Mouse (Mus musculus) neural tube, embryonic 13.5 days (tissue): ENCODE results near the gene Gm11758. TPM values are rescaled to one million over a fixed set of nuclear protein-coding genes. Genes with fewer than 3 reads are reported as not detected.
"Not testable (repeated sequence)": the region's sequence is repeated elsewhere in the genome, so short reads cannot be mapped to it uniquely, and the experiment has no call there.

Source experiments
- ATAC-seq: fragments of 200-750 bp; cut with Nextera tagmentation; 2 replicates; pipeline ENCODE4 v1.8.0; 2017; ENCODE audit warnings: low read depth, mild to moderate bottlenecking, moderate TSS enrichment, moderate library complexity
- H3K27ac ChIP-seq: fragments of 300-500 bp; sonication (generic); replicated peaks from 2 replicates; pipeline ENCODE4 v1.5.1; 2015; ENCODE audit warnings: moderate library complexity, mild to moderate bottlenecking, inconsistent platforms
- H3K27me3 ChIP-seq: fragments of 300-500 bp; sonication (generic); 2 replicates; pipeline ENCODE4 v1.6.1; 2015; ENCODE audit warnings: mild to moderate bottlenecking, inconsistent platforms
- H3K36me3 ChIP-seq: fragments of 300-500 bp; sonication (generic); 2 replicates; pipeline ENCODE4 v1.6.1; 2015; ENCODE audit warnings: mild to moderate bottlenecking, inconsistent platforms
- H3K4me1 ChIP-seq: fragments of 300-500 bp; sonication (generic); replicated peaks from 2 replicates; pipeline ENCODE4 v1.6.1; 2015; ENCODE audit warnings: inconsistent platforms
- H3K4me2 ChIP-seq: fragments of 300-500 bp; sonication (generic); 2 replicates; pipeline ENCODE4 v1.6.1; 2015; ENCODE audit warnings: inconsistent platforms, mild to moderate bottlenecking, moderate library complexity
- H3K4me3 ChIP-seq: fragments of 300-500 bp; sonication (generic); 2 replicates; pipeline ENCODE4 v1.5.1; 2015; ENCODE audit warnings: mild to moderate bottlenecking, inconsistent platforms
- H3K9ac ChIP-seq: fragments of 300-500 bp; sonication (generic); 2 replicates; pipeline ENCODE4 v1.6.1; 2015; ENCODE audit warnings: moderate library complexity, mild to moderate bottlenecking, inconsistent platforms
- H3K9me3 ChIP-seq: fragments of 300-500 bp; sonication (generic); 2 replicates; pipeline ENCODE4 v1.6.1; 2016; ENCODE audit warnings: inconsistent platforms
- WGBS: fragments of 180-500 bp; shearing (Covaris S2); methylation state at CpG from one replicate; pipeline ENCODE4 v1.1.7; 2015; 5-methylcytosine and 5-hydroxymethylcytosine counted together
- polyA plus RNA-seq: library from polyadenylated mRNA; unstranded; fragments of >200 nt; fragmentation: Nextera tagmentation; extraction: Ambion mirVana; gene quantifications from 2 replicates; pipeline ENCODE4 v1.2.1, GENCODE M21; 2015

Gene Gm11758
- polyA plus RNA-seq: not detected in 2 replicates

DNA sequence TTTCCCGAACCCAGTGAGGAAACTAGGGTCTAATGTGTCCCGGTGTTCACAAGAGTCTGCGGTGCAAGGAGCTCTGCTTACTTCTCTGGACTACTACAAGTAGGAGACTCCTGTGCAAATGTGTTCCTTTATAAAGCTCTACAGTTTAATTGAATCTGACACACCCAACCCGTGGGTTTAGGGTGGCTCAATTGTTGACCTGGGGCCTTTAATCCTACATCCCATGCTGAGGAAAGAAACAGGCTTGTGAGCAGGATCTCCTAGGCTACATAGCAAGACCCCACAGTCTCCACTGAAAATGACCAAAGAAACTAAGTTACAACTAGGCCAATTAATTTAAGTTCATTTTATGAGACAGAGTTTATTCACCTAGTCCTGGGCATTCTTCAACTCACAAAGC lies at the start of gene Gm11758:
Gene Gm11758 (minus strand): TSS at position 101 of the 400 bp plus-strand sequence.
- H3K4me3 ChIP-seq, H3K27me3 ChIP-seq, H3K36me3 ChIP-seq, ATAC-seq, H3K4me1 ChIP-seq, H3K9me3 ChIP-seq, H3K27ac ChIP-seq, H3K4me2 ChIP-seq, H3K9ac ChIP-seq: not testable (repeated sequence)
- WGBS: no CpG with 5 or more reads among the region's 4 CpGs

DNA sequence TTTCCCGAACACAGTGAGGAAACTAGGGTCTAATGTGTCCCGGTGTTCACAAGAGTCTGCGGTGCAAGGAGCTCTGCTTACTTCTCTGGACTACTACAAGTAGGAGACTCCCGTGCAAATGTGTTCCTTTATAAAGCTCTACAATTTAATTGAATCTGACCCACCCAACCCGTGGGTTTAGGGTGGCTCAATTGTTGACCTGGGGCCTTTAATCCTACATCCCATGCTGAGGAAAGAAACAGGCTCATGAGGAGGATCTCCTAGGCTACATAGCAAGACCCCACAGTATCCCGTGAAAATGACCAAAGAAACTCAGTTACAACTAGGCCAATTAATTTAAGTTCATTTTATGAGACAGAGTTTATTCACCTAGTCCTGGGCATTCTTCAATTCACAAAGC lies 44.6 kb upstream of the Gm11758 start, which contains the start of gene Gm11756:
Gene Gm11756 (minus strand): TSS at position 101 of the 400 bp plus-strand sequence.
- H3K4me2 ChIP-seq, H3K27ac ChIP-seq, H3K4me3 ChIP-seq, H3K4me1 ChIP-seq, H3K27me3 ChIP-seq, H3K9me3 ChIP-seq, H3K36me3 ChIP-seq, H3K9ac ChIP-seq, ATAC-seq: not testable (repeated sequence)
- WGBS: 88% methylated on average over 6 of the region's 6 CpGs

DNA sequence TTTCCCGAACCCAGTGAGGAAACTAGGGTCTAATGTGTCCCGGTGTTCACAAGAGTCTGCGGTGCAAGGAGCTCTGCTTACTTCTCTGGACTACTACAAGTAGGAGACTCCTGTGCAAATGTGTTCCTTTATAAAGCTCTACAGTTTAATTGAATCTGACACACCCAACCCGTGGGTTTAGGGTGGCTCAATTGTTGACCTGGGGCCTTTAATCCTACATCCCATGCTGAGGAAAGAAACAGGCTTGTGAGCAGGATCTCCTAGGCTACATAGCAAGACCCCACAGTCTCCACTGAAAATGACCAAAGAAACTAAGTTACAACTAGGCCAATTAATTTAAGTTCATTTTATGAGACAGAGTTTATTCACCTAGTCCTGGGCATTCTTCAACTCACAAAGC lies 29.8 kb upstream of the Gm11758 start, which contains the start of gene Gm13871:
Gene Gm13871 (minus strand): TSS at position 101 of the 400 bp plus-strand sequence.
- H3K4me2 ChIP-seq, H3K9ac ChIP-seq, H3K9me3 ChIP-seq, H3K4me3 ChIP-seq, H3K27ac ChIP-seq, ATAC-seq, H3K4me1 ChIP-seq, H3K36me3 ChIP-seq, H3K27me3 ChIP-seq: not testable (repeated sequence)
- WGBS: no CpG with 5 or more reads among the region's 4 CpGs

DNA sequence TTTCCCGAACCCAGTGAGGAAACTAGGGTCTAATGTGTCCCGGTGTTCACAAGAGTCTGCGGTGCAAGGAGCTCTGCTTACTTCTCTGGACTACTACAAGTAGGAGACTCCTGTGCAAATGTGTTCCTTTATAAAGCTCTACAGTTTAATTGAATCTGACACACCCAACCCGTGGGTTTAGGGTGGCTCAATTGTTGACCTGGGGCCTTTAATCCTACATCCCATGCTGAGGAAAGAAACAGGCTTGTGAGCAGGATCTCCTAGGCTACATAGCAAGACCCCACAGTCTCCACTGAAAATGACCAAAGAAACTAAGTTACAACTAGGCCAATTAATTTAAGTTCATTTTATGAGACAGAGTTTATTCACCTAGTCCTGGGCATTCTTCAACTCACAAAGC lies 14.9 kb upstream of the Gm11758 start, which contains the start of gene Gm11757:
Gene Gm11757 (minus strand): TSS at position 101 of the 400 bp plus-strand sequence.
- H3K4me2 ChIP-seq, H3K9ac ChIP-seq, H3K27ac ChIP-seq, H3K27me3 ChIP-seq, ATAC-seq, H3K4me3 ChIP-seq, H3K36me3 ChIP-seq, H3K4me1 ChIP-seq, H3K9me3 ChIP-seq: not testable (repeated sequence)
- no CpG with 5 or more reads among the region's 4 CpGs for WGBS

DNA sequence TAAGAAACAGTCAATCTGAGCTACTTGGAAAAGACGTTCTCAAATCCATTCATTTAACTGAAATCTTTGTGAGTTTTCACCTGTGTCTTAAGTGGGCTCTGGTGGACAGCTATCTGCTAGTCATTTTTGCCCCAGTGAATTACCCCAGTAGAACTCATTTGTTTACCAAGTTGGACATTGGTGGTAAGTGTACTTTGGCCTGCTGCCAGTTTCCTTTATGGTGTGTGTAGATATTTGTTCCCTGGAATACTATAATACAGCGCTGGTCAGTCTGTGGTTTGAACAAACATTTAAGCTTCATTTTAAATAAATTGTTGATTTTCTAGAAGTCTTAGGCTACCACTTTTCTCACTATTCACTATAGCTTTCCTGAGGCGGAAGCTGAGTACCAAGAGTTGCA lies 49.5 kb downstream of the Gm11758 start:
- no peak overlapping the region for H3K4me3 ChIP-seq
- no peaks in the 10 kb centered on the region for H3K36me3 ChIP-seq
- no peaks in the 10 kb centered on the region for H3K4me1 ChIP-seq
- no peaks in the 10 kb centered on the region for H3K27me3 ChIP-seq
- H3K4me2 ChIP-seq: no peak overlapping the region
- no peak for ATAC-seq
- no peaks in the 10 kb centered on the region for H3K9me3 ChIP-seq
- H3K9ac ChIP-seq: no peak overlapping the region
- no peak overlapping the region for H3K27ac ChIP-seq
- 89% methylated on average over 3 of the region's 3 CpGs for WGBS

Other genes with a start within 250 kb of the Gm11758 start
- gene Gm11236, start 238.1 kb downstream of the Gm11758 start, polyA plus RNA-seq: not detected in 2 replicates
- gene Gm11239, start 207.9 kb downstream of the Gm11758 start, polyA plus RNA-seq: not detected in 2 replicates
- gene Gm428, start 192.8 kb downstream of the Gm11758 start, polyA plus RNA-seq: not detected in 2 replicates
- gene Rasef, start 85.3 kb downstream of the Gm11758 start, polyA plus RNA-seq: 0.11 and 0.21 TPM in 2 replicates
- not detected in 2 replicates for gene Gm11757, start 14.8 kb upstream of the Gm11758 start, polyA plus RNA-seq
- gene Gm13871, start 29.7 kb upstream of the Gm11758 start, polyA plus RNA-seq: not detected in 2 replicates
- gene Gm11756, start 44.5 kb upstream of the Gm11758 start, polyA plus RNA-seq: not detected in 2 replicates
- 0.18 and 1.3 TPM in 2 replicates for gene 2310002L09Rik, start 74.6 kb upstream of the Gm11758 start, polyA plus RNA-seq
- 28.3 and 29.4 TPM in 2 replicates for gene Frmd3, start 137.2 kb upstream of the Gm11758 start, polyA plus RNA-seq